Mouse (Mus musculus): ENCODE measurements at regions not wholly inside any gene's neighbourhood (a gene's known extent, or its start where the extent isn't known, plus 50 kb on each side); places are given as distances from the start of the nearest gene placed in this dataset.

DNA sequence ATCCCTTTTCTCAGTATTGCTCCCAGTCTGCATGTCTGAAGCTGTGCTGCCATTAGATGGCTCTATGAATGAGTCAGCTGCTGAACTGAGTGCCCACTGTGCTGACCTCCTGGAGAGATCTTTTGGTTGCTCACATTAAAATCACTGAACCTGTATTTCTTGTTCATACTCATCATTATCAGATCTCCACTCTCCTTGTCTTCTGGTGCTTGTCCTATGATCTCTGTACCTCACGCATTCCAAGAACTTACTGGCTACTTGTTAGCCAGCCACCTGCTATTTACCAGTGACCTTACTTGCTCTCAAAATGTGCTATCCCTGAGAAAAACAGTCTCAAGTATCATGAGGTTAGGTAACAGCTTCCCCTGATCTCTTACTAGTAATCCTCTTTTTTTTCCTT, 123.4 kb upstream of the Nox4 start:
- TF ChIP-seq CTCF (IDR thresholded peaks at IDR 0.05; ENCODE audit: low read depth) (no peak), EP300 (IDR thresholded peaks at IDR 0.05; ENCODE audit: low read depth) (no peak)
